Mouse (Mus musculus): ENCODE measurements around the gene Gm20388. TPM values are rescaled to one million over a fixed set of nuclear protein-coding genes. Genes with fewer than 3 reads are reported as not detected.

The Gm20388 gene
- polyA plus RNA-seq, 1 experiment from 2014 or later = not detected

DNA sequence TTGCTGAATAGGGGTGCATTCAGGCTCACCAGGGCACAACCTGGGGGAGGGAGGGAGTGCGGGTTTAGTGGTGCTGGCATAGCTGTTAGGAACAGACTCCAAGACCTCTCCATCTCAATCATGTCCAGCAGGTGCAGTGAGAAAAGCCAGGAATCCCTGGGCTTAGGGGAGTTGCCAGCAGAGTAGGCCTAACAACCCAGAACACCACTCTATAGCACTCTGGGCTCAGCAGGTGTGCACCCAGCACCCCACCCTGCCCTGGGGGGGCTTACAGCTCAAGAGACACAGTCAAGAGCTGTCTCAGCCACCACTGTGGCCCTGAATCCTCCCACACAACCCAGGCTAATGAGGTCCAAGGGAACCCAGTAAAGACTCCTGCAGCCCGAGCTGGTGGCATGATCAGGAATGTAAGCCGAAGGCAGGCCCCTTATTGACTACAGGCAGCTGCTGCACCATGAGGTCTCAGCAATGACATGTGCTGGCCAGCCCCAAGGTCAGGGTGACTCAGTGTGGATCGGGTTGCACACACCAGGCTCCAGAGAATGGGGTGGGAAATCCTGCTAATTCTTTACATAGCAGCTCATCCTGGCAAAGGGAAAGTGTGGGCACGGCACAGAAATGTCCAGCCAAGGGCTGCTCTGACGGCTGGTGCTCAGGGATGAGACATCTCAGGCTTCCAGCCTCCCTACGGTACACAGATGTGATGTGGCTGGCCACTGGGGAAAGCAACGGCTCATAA, 1991.0 kb downstream of the Gm20388 start:
- Histone ChIP-seq H3K9ac (ENCODE audit: low read length) (0 out of 2 replicates have a peak overlapping the region, but pooled peaks have one; percentile 35), H3K27ac (replicated peaks) (0 out of 2 replicates have a peak overlapping the region, but pooled peaks have one; percentile 24), H3K4me3 (ENCODE audit: low read depth, low read length) (no peak overlapping the region), H3K4me1 (replicated peaks; ENCODE audit: control insufficient read depth, insufficient read depth) (peaks cover 16% of the 10 kb centered on the region), H3K36me3 (ENCODE audit: control insufficient read depth, insufficient read depth, low read length) (no peaks in the 10 kb centered on the region), H3K27me3 (ENCODE audit: control insufficient read depth, insufficient read depth, low read length) (no peaks in the 10 kb centered on the region), H3K4me2 (replicated peaks; ENCODE audit: low read depth) (no peak overlapping the region), H3K9me3 (ENCODE audit: control insufficient read depth, low read length) (no peaks in the 10 kb centered on the region)
- 33% methylated on average over 8 of the region's 8 CpGs for WGBS
- TF ChIP-seq CTCF (IDR thresholded peaks at IDR 0.05; ENCODE audit: low read depth) = no peak
- TF ChIP-seq EP300 (optimal IDR thresholded peaks at IDR 0.05) = no peak
- ATAC-seq (ENCODE audit: low FRiP score, low TSS enrichment) (no peak), DNase-seq (ENCODE audit: low spot score) (peak; percentile 44)

DNA sequence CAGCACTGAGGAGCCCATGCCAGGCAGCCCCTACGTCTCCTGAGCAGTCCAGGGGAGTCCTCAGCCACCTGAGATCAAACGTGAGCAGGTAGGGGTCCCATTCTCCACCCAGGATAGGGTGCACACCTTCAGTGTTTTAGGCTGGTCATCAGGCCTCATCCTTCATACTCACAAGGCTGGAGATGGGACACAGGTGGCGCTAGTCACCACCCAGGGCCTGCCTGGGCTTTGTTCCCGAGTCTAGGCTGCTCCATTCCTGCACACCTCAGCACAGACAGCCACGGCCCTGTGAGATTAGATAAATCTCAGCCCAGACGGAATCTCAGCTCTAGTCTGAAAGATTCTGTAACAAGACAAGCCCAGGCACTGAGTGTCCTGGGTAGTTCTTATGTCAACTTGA, 1993.3 kb downstream of the Gm20388 start:
- no peaks in the 10 kb centered on the region for H3K9me3 ChIP-seq (ENCODE audit: control insufficient read depth, low read length)
- H3K4me1 ChIP-seq (replicated peaks; ENCODE audit: control insufficient read depth, insufficient read depth) = peaks cover 5% of the 10 kb centered on the region
- H3K9ac ChIP-seq (ENCODE audit: low read length) = no peak overlapping the region
- H3K4me3 ChIP-seq (ENCODE audit: low read depth, low read length) = no peak overlapping the region
- no peak overlapping the region for H3K27ac ChIP-seq (replicated peaks)
- no peak for ATAC-seq (ENCODE audit: low FRiP score, low TSS enrichment)
- H3K36me3 ChIP-seq (ENCODE audit: control insufficient read depth, insufficient read depth, low read length) = no peaks in the 10 kb centered on the region
- WGBS = 57% methylated on average over 6 of the region's 6 CpGs
- H3K4me2 ChIP-seq (replicated peaks; ENCODE audit: low read depth) = no peak overlapping the region
- DNase-seq (ENCODE audit: low spot score) = no peak
- no peaks in the 10 kb centered on the region for H3K27me3 ChIP-seq (ENCODE audit: control insufficient read depth, insufficient read depth, low read length)
- TF ChIP-seq CTCF (IDR thresholded peaks at IDR 0.05; ENCODE audit: low read depth) (peak; percentile 46), EP300 (optimal IDR thresholded peaks at IDR 0.05) (no peak)

DNA sequence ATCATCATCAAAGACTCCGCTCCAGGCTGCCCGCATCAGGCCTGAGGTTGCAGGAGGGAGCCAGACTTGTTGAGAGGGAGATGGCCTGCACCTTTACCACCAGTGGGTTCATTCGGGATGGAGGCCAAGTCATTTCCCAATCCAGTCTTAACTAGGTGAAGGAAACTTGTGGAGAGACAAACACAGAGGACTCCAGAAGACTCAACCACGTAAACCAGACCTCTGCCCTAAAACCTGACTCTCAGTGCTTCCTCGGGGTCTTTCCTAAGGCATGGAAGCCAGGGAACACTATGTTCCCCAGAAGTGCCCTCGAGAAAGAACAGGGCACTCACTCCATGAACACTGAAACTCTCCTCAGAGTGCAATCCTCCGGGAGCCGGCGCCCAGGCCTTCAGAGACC, 1994.4 kb downstream of the Gm20388 start:
- Histone ChIP-seq H3K4me1 (replicated peaks; ENCODE audit: control insufficient read depth, insufficient read depth) (peaks cover 3% of the 10 kb centered on the region), H3K9ac (ENCODE audit: low read length) (no peak overlapping the region), H3K36me3 (ENCODE audit: control insufficient read depth, insufficient read depth, low read length) (no peaks in the 10 kb centered on the region), H3K4me3 (ENCODE audit: low read depth, low read length) (no peak overlapping the region), H3K9me3 (ENCODE audit: control insufficient read depth, low read length) (no peaks in the 10 kb centered on the region), H3K4me2 (replicated peaks; ENCODE audit: low read depth) (no peak overlapping the region; the same call in 1 of the 2 replicates), H3K27ac (replicated peaks) (no peak overlapping the region), H3K27me3 (ENCODE audit: control insufficient read depth, insufficient read depth, low read length) (no peaks in the 10 kb centered on the region)
- 85% methylated on average over 9 of the region's 9 CpGs for WGBS
- DNase-seq (ENCODE audit: low spot score) = no peak
- TF ChIP-seq CTCF (IDR thresholded peaks at IDR 0.05; ENCODE audit: low read depth) = no peak
- TF ChIP-seq EP300 (optimal IDR thresholded peaks at IDR 0.05) = no peak
- no peak for ATAC-seq (ENCODE audit: low FRiP score, low TSS enrichment)

DNA sequence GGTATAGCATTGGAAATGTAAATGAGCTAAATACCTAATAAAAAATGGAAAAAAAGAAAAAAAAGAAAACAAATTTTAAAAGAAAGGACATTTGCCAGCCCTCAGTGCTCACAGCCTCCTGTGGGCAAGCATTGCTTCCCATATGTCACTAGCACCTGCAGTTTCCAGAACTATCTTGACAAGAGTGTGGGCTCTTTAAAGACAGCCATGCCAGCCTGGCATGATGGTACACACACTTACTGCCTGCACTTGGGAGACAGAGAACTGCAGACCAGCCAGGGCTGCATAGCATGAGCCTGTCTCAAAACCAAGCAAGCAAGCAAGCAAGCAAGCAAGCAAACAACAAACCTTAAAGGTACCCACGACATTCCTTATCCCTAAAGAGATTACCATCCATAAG, 1994.8 kb downstream of the Gm20388 start:
- Histone ChIP-seq H3K4me1 (replicated peaks; ENCODE audit: control insufficient read depth, insufficient read depth) (peaks cover 3% of the 10 kb centered on the region), H3K4me3 (ENCODE audit: low read depth, low read length) (peak overlapping the region; percentile 73; the same call in 1 of the 2 replicates), H3K9ac (ENCODE audit: low read length) (peak overlapping the region; percentile 45; the same call in 1 of the 2 replicates), H3K27ac (replicated peaks) (no peak overlapping the region), H3K4me2 (replicated peaks; ENCODE audit: low read depth) (peak overlapping the region; percentile 99), H3K27me3 (ENCODE audit: control insufficient read depth, insufficient read depth, low read length) (no peaks in the 10 kb centered on the region), H3K9me3 (ENCODE audit: control insufficient read depth, low read length) (no peaks in the 10 kb centered on the region), H3K36me3 (ENCODE audit: control insufficient read depth, insufficient read depth, low read length) (no peaks in the 10 kb centered on the region)
- DNase-seq (ENCODE audit: low spot score) = no peak
- 50% methylated on average over 1 of the region's 1 CpGs for WGBS
- TF ChIP-seq CTCF (IDR thresholded peaks at IDR 0.05; ENCODE audit: low read depth) = no peak
- TF ChIP-seq EP300 (optimal IDR thresholded peaks at IDR 0.05) = no peak
- ATAC-seq (ENCODE audit: low FRiP score, low TSS enrichment) = no peak

DNA sequence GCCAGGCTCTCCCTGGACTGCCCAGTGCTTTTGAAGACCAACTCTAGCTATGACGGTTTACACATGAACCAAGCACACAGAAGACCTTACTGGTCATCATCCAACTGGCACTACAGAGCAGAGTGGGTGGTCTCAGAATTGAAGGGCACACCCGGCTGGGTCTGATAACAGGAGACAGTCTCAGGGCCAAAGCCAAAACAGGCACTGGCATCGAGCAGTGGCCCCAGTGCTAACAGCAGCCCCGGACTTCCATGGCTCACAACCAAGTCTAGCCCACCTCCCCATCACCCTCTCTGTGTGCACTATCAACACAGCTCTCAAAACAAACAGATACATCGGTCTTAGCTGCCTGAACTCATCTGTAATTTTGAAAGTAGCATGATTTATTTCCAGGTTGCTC, 1995.2 kb downstream of the Gm20388 start:
- DNase-seq (ENCODE audit: low spot score) = no peak
- Histone ChIP-seq H3K27me3 (ENCODE audit: control insufficient read depth, insufficient read depth, low read length) (no peaks in the 10 kb centered on the region), H3K4me1 (replicated peaks; ENCODE audit: control insufficient read depth, insufficient read depth) (peaks cover 3% of the 10 kb centered on the region), H3K9me3 (ENCODE audit: control insufficient read depth, low read length) (no peaks in the 10 kb centered on the region), H3K9ac (ENCODE audit: low read length) (peak overlapping the region; percentile 45), H3K36me3 (ENCODE audit: control insufficient read depth, insufficient read depth, low read length) (no peaks in the 10 kb centered on the region), H3K4me3 (ENCODE audit: low read depth, low read length) (peak overlapping the region; percentile 73), H3K4me2 (replicated peaks; ENCODE audit: low read depth) (peak overlapping the region; percentile 99), H3K27ac (replicated peaks) (no peak overlapping the region)
- ATAC-seq (ENCODE audit: low FRiP score, low TSS enrichment) = no peak
- TF ChIP-seq EP300 (optimal IDR thresholded peaks at IDR 0.05) = no peak
- 20% methylated on average over 5 of the region's 5 CpGs for WGBS
